Mouse (Mus musculus) cerebellum, postnatal 10 days (tissue): ENCODE results near the gene Mbnl1.

Source experiments
- DNase-seq, 2 experiments: peaks; one replicate each; pipeline ENCODE4 v3.0.0; 2021; ENCODE audit warnings: mixed read lengths in 2 of 2

Mbnl1 gene

DNA sequence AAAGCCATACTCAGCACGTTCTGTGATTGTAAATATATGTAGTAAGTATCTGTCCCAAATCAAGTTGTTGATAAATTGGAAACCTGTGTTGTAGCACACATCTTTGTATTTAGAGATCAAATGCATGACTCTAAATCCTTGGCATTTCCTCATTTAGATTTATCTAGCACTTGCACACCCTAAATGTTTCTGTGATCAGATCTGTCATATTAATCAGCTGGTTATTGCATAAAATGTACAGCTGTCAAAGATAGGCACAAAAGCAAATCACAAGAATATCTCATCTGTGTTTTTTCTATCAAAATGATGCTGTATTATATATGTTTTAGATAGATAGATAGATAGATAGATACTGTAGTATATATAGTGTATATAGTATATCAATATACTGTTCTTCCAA is 98.9 kb downstream of the Mbnl1 start:
- DNase-seq, result no peak

DNA sequence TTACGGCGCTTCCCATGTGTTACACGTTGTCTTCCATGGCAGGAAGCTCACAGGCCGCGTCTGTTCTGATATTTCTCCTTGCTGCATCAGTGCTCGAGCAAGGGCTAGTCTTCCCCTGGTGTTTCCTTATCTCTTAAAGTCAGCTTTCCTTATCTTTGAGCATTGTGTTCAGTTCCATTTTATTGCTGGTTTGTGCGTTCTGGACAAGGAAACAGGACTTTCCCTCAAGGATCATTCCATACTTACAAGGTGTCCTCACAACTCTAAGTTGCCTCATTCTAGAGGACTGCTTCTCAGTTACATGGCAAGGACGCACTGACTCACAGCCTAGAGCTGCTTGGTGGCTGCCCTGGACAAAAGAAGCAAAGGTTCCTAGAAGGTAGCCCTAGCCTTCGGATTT is 101.6 kb downstream of the Mbnl1 start:
- DNase-seq, result no peak

DNA sequence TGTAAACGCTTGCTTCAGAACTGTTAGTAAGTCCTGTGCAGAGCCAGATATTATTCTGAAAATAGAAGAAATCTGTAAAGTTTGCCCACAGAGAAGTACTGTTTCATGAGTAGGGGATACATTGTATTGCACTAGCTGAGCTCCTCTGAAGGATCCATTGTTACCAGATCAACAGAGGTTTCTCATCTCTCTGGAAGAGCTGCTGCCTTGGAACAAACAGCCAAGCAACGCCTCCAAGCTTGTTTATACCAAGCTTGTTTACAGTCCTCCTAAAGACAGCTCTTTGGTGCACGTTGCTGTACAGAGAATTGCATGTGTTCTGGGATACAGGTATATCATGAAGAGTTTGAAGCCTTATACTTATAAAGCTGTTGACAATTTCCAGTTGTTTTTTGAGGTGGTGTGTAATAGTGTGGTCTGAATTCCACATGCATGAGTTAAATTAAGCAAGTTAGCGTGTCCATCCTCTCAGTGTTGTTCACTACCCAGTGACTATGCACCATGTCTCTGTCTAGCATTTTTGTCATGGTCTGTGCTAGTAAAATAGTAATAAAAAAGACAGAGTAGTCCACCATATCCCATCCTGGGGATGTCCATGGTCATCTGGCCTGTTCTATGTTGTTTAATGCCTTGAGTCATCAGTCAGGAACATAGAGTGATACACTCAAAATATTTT is 102.4 kb downstream of the Mbnl1 start:
- DNase-seq, result no peak

DNA sequence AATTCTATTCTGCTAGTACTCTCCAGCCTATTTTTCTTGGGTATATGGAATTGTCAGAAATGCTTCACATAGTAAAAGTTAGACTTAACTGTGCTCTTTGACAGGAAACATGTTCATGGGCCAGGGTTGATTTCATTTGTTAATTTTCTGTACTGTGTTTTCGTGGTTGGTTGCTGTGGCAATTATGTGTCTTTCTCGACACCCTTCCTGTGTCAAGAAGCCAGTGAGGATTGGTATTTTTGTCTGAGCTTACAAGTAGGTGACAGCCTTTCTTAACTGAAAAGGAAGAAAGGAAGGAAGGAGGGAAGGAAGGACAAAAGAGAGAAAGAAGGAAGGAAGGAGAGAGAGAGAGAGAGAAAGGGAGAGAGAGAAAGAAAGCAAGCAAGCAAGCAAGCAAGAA is 103.3 kb downstream of the Mbnl1 start:
- DNase-seq, result no peak

DNA sequence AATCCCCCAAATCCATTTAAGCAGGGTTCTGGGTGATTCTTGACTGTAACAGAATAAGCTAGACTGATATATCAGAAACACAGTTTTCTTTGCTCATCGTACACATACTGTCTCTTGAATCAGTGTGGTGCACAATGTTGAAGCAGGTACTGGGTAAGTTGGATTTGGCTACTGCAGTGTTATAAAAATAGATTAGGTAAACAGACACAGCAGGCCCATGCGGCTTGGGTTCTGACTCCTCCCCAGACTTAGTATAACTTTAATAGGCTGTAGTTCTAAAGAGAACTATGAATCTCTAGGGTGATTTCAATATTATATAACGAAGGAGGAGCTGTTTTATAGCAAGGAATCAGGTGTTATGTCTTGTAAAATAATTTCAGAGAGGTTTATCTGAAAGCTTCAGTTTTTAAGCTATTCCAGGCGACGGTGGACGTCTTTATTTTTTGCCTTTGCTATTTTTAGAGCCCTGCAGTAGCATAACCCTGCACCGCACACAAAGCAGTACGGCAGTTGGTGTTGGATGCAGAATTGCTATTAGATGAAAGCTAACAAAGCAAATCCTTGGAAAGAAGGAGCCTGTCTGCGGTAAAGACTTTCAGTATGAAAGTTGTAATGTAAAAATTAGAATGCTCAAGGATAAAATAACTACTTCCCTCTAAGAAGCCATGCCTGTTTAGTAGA is 103.9 kb downstream of the Mbnl1 start:
- DNase-seq, result peak; percentile 31 to 35

DNA sequence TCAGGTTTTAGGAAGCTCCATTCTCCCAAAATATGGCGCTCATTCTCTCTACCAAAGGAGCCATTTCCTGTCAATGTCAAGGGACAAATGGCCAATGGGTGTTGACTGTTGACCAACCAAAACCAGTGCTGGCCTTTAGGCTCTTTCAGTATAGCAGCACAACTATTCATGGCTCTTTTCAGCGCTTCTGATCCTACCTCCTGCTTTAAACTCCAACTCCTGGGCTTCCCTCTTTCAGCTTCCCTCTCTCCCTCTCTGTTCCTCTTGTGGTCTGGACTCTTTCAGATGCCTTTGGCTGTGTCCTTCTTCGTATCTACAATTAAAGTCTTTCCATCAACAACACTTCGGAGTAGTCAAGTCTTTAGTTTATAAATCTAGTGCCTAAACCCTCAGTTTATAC is 107.2 kb downstream of the Mbnl1 start:
- no peak for DNase-seq

DNA sequence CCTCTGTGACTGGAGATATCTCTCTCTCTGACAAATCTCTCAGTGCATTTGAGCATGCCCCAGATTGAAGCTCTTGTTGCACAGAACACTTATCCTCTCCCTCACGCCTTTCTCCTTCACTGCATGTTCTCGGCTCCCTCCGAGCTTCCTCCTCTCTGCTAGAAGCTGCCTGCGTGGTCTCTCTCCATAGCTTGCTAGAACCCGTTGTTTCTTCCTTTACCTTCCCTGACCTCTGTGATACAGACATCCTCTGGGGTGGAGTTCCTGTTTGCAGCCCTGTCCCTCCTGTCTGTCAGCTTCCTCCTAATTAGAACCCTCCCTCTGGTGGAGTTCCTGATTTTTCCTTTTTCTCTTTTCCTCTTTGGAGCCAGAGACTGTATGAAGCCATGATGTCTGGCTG is 108.1 kb downstream of the Mbnl1 start:
- no peak for DNase-seq

DNA sequence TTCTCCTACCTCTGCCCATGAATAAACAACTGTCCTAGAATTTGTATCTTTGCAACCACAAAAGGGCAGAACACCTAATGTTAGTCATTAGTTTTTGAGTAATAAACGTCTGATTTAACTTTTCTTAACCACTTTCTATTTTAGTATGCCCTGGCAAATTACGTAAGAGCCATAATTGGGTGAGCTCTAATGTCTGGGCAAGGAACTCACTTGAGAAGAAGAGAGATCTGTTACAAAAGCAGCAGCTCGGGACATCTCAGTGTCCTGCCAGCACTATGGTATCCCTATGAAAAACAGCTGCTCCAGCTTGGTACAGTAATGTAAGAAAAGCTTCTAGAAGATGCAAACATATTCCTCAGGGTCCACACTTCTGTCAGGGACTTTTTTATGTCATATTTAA is 109.5 kb downstream of the Mbnl1 start:
- no peak for DNase-seq

DNA sequence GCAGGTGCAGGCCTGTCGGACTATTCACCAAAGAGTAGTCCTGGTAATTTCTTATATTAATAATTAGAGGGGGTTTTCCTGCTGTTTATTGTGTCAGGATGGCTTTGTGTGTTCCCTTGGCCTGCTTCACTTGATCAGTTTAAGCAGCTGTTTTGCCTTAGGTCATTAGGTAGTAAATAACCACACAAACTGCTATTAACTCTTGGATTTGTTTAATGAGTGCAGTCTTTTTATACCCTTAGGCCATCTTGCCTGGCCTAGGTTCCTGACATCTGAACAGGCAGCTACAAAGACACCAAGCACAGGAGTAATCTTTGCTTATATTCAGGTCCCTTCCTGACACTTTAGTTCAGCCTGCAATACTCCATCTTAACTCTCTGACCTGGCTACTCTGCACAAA is 110.0 kb downstream of the Mbnl1 start:
- no peak for DNase-seq

DNA sequence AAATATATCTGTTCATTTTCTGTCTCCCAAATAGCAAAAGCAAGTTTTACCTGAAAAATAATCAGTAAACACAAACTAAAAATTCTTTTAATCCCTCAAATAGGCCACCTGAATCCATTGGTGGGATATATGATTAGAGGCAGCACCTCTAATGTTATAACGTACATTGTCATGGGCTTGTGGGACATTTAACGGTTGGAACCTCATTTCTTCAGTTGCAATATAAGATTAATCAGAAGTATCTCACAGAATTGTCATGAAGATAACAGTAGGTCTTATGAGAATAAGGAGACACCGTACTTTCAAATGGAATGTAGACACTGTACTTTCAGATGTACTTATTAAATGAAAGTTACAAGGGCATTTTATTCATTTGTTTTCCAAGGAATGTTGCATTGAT is 112.1 kb downstream of the Mbnl1 start:
- no peak for DNase-seq

DNA sequence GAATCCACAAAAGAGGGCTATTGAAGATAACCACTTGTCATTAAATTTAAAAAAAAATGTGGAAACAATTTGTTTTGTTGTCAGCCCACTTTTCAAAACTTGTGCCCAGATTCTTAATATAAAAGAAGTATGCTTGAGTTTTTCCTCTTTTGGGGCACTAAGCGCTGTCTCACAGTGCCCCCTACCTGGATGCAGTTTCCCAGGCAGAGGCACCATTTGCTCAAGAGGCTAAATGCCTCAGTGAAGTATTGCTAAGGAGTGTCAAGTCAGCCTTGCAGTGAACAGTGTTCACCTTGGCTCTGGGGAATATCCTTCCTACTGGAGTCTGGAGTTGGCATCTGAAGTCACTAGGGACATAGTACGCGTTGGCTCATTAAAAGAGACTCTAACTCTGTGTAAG is 113.4 kb downstream of the Mbnl1 start:
- peak in 1 of 2 experiments; percentile 15 for DNase-seq

DNA sequence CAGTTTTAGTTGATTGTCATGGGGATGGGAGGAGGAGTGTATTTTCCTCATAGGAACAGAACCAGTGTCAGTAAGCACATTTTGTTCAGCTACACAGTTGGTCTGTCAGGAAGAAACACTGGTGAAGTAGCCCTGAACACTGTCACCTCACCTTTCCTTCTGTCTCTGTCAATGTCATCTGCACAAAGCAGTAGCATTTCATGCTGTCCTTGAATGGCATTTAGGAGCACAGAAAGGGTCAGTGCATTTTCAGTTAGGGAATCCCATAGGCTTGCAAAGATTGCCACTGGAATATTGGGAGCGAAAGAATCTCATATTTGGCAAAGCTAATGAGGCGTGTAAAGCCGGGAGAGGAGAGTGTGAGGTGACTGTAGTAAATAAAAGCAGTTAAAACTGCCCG is 114.5 kb downstream of the Mbnl1 start:
- no peak for DNase-seq

DNA sequence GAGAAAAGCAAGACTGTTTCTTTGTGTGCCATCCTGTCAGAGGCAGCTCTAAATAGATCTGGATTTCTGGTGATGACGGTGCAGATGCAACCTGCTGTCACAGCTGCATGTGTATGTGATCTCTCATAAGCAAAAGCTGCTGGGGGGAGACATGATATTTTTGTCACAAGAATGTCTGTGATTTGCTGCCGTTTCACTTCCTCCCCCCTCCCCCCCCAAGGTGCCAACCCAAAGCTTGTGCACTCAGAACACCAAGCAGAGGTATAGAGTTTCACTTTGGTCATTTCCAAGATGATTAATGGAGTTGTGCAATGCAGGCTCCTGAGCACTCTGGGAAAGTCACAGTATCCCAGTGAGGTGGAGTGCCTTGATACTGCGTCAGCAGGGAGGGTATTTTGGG is 116.7 kb downstream of the Mbnl1 start:
- DNase-seq, result no peak

DNA sequence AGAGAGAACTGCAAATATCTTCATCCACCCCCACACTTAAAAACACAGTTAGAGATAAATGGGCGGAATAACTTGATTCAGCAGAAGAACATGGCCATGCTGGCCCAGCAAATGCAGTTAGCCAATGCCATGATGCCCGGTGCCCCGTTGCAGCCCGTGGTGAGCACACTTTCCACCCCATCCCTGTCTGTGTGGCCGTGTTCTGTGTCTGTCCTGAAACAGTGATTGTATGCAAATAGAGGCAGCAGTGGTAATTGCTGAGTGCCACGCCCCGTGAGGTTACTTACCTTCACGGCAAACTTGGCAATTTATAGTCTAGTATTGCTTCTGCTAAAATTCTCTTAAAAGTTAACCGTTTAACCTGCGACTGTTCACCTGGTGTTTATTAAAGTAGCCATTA is 123.0 kb downstream of the Mbnl1 start:
- no peak for DNase-seq

DNA sequence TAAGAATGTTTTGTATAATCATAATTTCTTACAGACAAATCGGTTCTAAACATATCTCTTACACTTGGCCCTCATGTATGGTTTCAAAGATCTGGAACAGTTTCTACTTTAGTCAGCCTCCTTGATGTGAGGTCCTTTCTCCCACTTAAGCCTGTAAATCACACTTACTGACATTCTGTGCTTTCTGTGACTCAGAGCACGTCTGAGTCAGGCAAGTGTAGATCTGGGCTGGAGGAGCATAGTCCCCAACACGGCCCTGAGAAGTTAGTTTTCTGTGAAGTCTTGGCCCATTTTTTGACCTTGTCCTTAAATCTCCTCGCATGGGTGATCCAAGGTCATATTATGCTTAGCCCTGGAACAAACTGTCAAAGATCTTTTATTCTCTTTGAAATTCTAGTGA is 124.4 kb downstream of the Mbnl1 start:
- DNase-seq, result no peak

DNA sequence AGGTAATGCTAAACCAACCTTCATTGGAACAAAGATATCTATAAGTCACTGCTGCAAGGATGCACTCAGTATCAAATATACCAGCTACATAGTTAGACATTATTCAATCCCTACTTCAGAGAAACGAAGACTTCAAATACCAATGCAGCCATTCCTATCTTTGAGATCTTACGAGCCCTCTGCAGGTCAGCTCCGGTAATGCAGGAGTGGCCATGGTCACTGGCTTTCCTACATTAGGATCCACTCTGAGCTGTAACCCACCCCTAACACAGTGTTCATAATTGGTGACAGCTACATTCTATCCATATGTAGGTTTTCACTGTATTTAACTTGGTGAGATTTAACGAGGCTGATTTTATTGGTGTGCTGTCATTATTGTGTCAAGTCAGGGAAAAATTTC is 129.1 kb downstream of the Mbnl1 start:
- peak; percentile 90 to 92 for DNase-seq

DNA sequence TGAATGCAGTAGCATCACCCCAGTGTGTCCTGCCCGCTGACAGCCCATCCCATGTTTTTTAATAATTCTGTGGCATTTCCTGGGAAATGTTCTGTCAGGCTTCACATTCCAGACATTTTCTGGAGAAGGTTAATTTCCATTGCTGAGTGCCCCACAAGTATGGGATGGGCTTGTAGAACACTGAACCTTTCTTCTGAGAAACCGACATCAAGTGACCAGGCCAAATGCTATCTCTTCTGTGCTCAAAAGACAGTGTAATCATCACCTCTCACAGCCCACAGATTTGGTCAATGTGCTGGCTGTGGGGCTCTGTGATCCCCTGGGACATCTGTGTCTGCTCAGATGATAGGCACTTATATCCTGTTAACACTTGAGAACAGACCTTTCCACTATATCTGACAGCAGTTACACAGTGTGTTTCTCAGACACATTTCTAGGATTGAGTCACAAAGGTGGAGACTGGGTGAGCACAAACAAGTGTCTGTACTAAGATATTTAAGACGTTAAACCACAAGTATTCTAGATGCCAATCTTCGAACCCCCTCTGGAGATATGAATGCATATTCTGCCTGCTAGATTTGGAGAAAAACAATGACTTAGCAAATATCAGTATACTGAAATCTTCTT is 130.4 kb downstream of the Mbnl1 start:
- DNase-seq, result no peak

DNA sequence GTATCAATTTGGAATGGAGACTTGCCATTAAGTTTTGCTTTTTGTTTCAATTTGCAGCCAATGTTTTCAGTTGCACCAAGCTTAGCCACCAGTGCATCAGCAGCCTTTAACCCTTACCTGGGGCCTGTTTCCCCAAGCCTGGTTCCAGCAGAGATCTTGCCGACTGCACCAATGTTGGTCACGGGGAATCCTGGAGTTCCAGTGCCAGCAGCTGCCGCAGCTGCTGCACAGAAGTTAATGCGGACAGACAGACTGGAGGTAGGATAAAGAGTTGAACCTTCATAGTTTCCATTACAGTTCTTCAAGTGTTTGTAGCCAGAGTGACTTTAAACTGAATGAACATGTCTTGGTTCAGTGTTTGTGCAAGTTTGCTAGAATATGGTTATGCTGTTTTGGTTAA is 131.0 kb downstream of the Mbnl1 start:
- DNase-seq, result no peak

DNA sequence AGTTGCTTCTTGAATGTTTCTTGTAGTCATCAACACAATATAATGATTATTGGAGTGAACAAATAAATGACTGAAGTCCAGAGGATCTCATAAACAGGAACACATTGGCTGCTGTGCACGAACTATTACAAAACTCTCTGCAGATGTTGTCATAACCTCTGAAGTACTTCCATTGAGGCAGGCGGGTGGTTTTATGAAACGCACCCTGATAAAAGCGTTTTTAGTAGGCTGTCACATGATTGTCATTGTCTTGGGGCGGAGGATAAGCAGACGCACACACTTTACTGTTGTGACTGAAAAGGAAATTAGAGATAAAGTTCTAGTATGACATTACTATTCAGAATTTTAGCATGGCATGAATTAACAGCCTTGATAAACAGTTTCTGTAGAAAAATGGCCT is 131.6 kb downstream of the Mbnl1 start:
- DNase-seq, result no peak

DNA sequence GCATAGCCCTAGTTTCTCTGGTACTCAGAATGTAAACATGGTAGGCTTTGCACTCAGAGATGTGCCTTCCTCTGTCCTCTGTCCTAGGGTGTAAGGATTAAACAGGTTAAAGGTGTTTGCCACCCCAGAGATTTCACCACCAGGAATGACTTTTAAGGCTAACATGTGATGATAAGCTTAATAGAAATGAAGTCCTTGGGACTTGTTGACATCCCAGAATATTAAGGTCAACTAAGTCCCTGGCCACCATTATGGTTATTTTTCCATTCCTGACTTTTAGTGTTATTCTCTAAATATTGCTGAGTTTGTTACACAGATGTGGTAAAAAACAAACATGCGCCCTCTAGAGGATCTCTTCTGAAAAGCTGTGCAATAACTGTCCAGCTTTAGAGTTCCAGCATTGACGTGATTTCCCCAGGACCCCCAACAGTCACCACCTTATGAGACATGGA is 136.3 kb downstream of the Mbnl1 start:
- peak; percentile 43 to 70 for DNase-seq

DNA sequence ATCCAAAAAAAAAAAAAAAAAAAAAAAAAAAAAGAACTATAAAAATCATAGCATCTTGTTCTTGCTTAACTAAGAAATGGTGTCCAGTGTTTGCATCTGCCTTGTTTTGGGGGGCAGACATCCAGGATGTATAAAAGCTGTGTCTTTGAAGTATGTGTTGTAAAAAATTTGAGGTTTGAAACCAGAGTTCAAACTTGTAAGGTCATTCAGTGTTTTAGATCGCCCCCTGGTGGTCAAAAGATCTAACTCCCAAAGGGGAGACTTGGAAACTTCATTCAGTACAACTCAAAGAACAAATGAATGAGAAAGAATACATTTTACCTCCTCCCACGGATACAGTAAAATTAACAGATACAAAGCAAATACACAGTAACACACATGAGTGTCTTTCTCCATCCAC is 139.2 kb downstream of the Mbnl1 start:
- DNase-seq, result peak; percentile 70 to 82

DNA sequence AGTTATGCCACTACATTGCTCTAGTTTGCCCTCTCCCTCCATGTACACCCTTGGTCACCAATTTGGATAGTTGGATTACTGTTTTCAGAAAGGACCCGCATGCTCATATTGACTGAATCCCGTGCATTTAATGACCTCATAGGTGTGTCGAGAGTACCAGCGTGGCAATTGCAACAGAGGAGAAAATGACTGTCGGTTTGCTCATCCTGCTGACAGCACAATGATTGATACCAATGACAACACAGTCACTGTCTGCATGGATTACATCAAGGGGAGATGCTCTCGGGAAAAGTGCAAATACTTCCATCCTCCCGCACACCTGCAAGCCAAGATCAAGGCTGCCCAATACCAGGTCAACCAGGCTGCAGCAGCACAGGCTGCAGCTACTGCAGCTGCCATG is 140.5 kb downstream of the Mbnl1 start:
- DNase-seq, result no peak

DNA sequence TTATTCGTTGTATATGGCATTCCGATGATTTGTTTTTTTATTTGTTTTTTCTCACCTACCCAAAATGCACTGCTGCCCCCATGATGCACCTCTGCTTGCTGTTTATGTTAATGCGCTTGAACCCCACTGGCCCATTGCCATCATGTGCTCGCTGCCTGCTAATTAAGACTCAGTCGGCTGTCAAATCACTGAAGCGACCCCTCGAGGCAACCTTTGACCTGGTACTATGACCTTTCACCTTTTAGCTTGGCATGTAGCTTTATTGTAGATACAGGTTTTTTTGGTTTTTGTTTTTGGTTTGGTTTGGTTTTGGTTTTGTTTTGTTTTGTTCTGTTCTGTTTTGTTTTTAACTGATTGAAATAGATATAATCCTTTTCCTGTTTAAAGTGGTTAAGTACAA is 141.9 kb downstream of the Mbnl1 start:
- DNase-seq, result peak in 1 of 2 experiments; percentile 11

DNA sequence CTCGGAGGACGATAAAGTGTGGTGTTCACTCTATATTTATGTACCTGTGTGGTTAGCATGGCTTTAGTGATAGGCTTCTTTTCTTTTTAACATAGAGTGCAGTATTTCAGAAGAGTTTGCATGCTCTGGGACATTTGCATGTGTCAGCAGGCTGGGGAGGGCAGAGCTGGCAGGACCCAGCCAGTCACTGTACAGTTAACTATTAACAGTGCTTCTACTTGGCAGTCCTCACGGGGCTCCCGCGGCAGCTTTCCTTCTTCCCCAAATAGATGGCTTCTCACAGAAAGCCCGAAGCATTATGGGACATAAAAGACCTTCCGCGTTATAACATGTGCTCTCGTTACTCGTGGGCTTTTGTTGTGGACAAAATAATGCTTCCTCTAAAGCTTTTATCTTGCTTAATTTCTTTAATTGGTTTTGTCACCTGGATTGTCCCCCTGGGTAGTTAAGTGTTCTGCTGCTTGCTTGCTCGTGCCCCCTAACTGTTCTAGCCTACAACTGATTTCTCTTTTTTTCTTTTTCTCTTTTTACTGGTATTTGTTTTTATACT is 142.5 kb downstream of the Mbnl1 start:
- DNase-seq, result peak in 1 of 2 experiments; percentile 17
